Mouse (Mus musculus) spleen, adult 2 months (tissue): ENCODE data around the gene Srrm3.

Source experiments
- CTCF ChIP-seq: fragments of 200-500 bp; IDR thresholded peaks from 2 replicates; pipeline ENCODE4 v1.5.1; 2011; ENCODE audit warnings: mild to moderate bottlenecking, inconsistent platforms; ENCODE audit not compliant: insufficient read depth, insufficient read length, insufficient replicate concordance; ENCODE audit errors: extremely low read depth
- POLR2A ChIP-seq: fragments of 200-500 bp; IDR thresholded peaks from 2 replicates; pipeline ENCODE4 v1.6.1; 2011; ENCODE audit warnings: low read depth, low read length, inconsistent platforms

GRCm38 (mm10) chr5:135868653-135869052 lies 62.0 kb downstream of the Srrm3 start:
- TF ChIP-seq POLR2A (no peak), CTCF (no peak)
